Mouse (Mus musculus): ENCODE measurements around the gene Pth1r. TPM values are rescaled to one million over a fixed set of nuclear protein-coding genes. Genes with fewer than 3 reads are reported as not detected.

The Pth1r gene
- total RNA-seq, 1 experiment from 2014 or later: 0.23 TPM

- ATAC-seq (replicated peaks; ENCODE audit: low read depth, poor library complexity, severe bottlenecking): no peak
These were observed 4.5 kb upstream of the Pth1r start for GRCm38 (mm10) chr9:110751412-110751811.

- no peak for ATAC-seq (replicated peaks; ENCODE audit: low read depth, poor library complexity, severe bottlenecking)
These were observed 3.7 kb upstream of the Pth1r start for GRCm38 (mm10) chr9:110750404-110751187.

GRCm38 (mm10) chr9:110748451-110748850 is 1.5 kb upstream of the Pth1r start:
- no peak for ATAC-seq (replicated peaks; ENCODE audit: low read depth, poor library complexity, severe bottlenecking)

GRCm38 (mm10) chr9:110746238-110746637 is 707 bp downstream of the Pth1r start:
- no peak for ATAC-seq (replicated peaks; ENCODE audit: low read depth, poor library complexity, severe bottlenecking)

- ATAC-seq (replicated peaks; ENCODE audit: low read depth, poor library complexity, severe bottlenecking): no peak
These were observed 1.2 kb downstream of the Pth1r start for GRCm38 (mm10) chr9:110745752-110746151.

GRCm38 (mm10) chr9:110743456-110744323 is 3.3 kb downstream of the Pth1r start:
- ATAC-seq (replicated peaks; ENCODE audit: low read depth, poor library complexity, severe bottlenecking): no peak

- ATAC-seq (replicated peaks; ENCODE audit: low read depth, poor library complexity, severe bottlenecking): no peak
These were observed 3.9 kb downstream of the Pth1r start for GRCm38 (mm10) chr9:110742951-110743455.

- ATAC-seq (replicated peaks; ENCODE audit: low read depth, poor library complexity, severe bottlenecking): no peak; the same call in 1 of the 2 replicates
These were observed 4.5 kb downstream of the Pth1r start for GRCm38 (mm10) chr9:110742295-110742950.

GRCm38 (mm10) chr9:110741711-110742294 is 5.1 kb downstream of the Pth1r start, which contains the start of gene Myl3:
TSS of gene Myl3 (plus strand) at chr9:110741861.
- 0 out of 2 replicates have a peak, but pooled peaks have one; percentile 36 for ATAC-seq (replicated peaks; ENCODE audit: low read depth, poor library complexity, severe bottlenecking)

GRCm38 (mm10) chr9:110739961-110740360 is 7.0 kb downstream of the Pth1r start:
- no peak for ATAC-seq (replicated peaks; ENCODE audit: low read depth, poor library complexity, severe bottlenecking)

GRCm38 (mm10) chr9:110738054-110738453 is 8.9 kb downstream of the Pth1r start:
- ATAC-seq (replicated peaks; ENCODE audit: low read depth, poor library complexity, severe bottlenecking): no peak

GRCm38 (mm10) chr9:110736362-110736761 is 10.6 kb downstream of the Pth1r start:
- ATAC-seq (replicated peaks; ENCODE audit: low read depth, poor library complexity, severe bottlenecking): no peak

- no peak for ATAC-seq (replicated peaks; ENCODE audit: low read depth, poor library complexity, severe bottlenecking)
These were observed 12.8 kb downstream of the Pth1r start for GRCm38 (mm10) chr9:110734154-110734553.

GRCm38 (mm10) chr9:110733102-110733501 is 13.8 kb downstream of the Pth1r start:
- ATAC-seq (replicated peaks; ENCODE audit: low read depth, poor library complexity, severe bottlenecking): peak; percentile 18

GRCm38 (mm10) chr9:110732623-110733022 is 14.3 kb downstream of the Pth1r start:
- peak; percentile 88 for ATAC-seq (replicated peaks; ENCODE audit: low read depth, poor library complexity, severe bottlenecking)

- no peak for ATAC-seq (replicated peaks; ENCODE audit: low read depth, poor library complexity, severe bottlenecking)
These were observed 15.1 kb downstream of the Pth1r start for GRCm38 (mm10) chr9:110731859-110732258.

- no peak for ATAC-seq (replicated peaks; ENCODE audit: low read depth, poor library complexity, severe bottlenecking)
These were observed 17.1 kb downstream of the Pth1r start for GRCm38 (mm10) chr9:110729841-110730240.

GRCm38 (mm10) chr9:110726867-110727266 is 20.1 kb downstream of the Pth1r start:
- ATAC-seq (replicated peaks; ENCODE audit: low read depth, poor library complexity, severe bottlenecking): 0 out of 2 replicates have a peak, but pooled peaks have one; percentile 23

- no peak for ATAC-seq (replicated peaks; ENCODE audit: low read depth, poor library complexity, severe bottlenecking)
These were observed 21.2 kb downstream of the Pth1r start for GRCm38 (mm10) chr9:110725721-110726135.

GRCm38 (mm10) chr9:110722060-110722459 is 24.9 kb downstream of the Pth1r start:
- ATAC-seq (replicated peaks; ENCODE audit: low read depth, poor library complexity, severe bottlenecking): no peak
